Mouse (Mus musculus) thymus, adult 2 months (tissue): Measurements from ENCODE around the gene Ntan1. TPM values are rescaled to one million over a fixed set of nuclear protein-coding genes. Genes with fewer than 3 reads are reported as not detected.

Source experiments
- DNase-seq: peaks from one replicate; pipeline ENCODE4 v3.0.0; 2021
- H3K27ac ChIP-seq: fragments of 200-500 bp; 2 replicates; pipeline ENCODE4 v1.5.1; 2012; ENCODE audit warnings: low read length, control low read depth; ENCODE audit not compliant: control insufficient read depth, insufficient read depth
- H3K27me3 ChIP-seq: fragments of 200-500 bp; 2 replicates; pipeline ENCODE4 v1.6.1; 2012; ENCODE audit warnings: mild to moderate bottlenecking, low read length, moderate library complexity, mixed read lengths; ENCODE audit not compliant: control insufficient read depth, insufficient read depth
- H3K36me3 ChIP-seq: fragments of 200-500 bp; 2 replicates; pipeline ENCODE4 v1.6.1; 2012; ENCODE audit warnings: mild to moderate bottlenecking, low read length, moderate library complexity; ENCODE audit not compliant: control insufficient read depth, insufficient read depth
- H3K4me1 ChIP-seq: fragments of 200-500 bp; replicated peaks from 2 replicates; pipeline ENCODE4 v1.6.1; 2012; ENCODE audit warnings: low read length; ENCODE audit not compliant: control insufficient read depth, insufficient read depth
- H3K4me3 ChIP-seq: fragments of 200-500 bp; 2 replicates; pipeline ENCODE4 v1.5.1; 2012; ENCODE audit warnings: mild to moderate bottlenecking, low read length, control low read depth, moderate library complexity; ENCODE audit not compliant: control insufficient read depth, insufficient read depth
- CTCF ChIP-seq: fragments of 200-500 bp; IDR thresholded peaks from 2 replicates; pipeline ENCODE4 v1.5.1; 2012; ENCODE audit warnings: mild to moderate bottlenecking, control low read depth, low read length, moderate library complexity, borderline replicate concordance; ENCODE audit not compliant: control insufficient read depth, poor library complexity, insufficient read depth; ENCODE audit errors: extremely low read depth
- POLR2A ChIP-seq: fragments of 200-500 bp; IDR thresholded peaks from 2 replicates; pipeline ENCODE4 v1.6.1; 2012; ENCODE audit warnings: mild to moderate bottlenecking, low read length, control low read depth, moderate library complexity; ENCODE audit not compliant: control insufficient read depth, poor library complexity, insufficient read depth; ENCODE audit errors: extremely low read depth
- WGBS: fragments of 180-500 bp; shearing (Covaris S2); methylation state at CpG from one replicate; pipeline ENCODE4 v1.1.7; 2018; 5-methylcytosine and 5-hydroxymethylcytosine counted together
- polyA plus RNA-seq: library from polyadenylated mRNA; depleted of rRNA; stranded (reverse); fragments of >200 nt; gene quantifications from 2 replicates; pipeline ENCODE4 v1.2.3, GENCODE M21; 2012; rRNA removed

The Ntan1 gene
- polyA plus RNA-seq, 1 experiment = 86.7 TPM

- peak overlapping the region; percentile 14; the same call in 1 of the 2 replicates for H3K4me3 ChIP-seq
- peaks cover 15% of the 10 kb centered on the region for H3K36me3 ChIP-seq
- DNase-seq = peak; percentile 3
- 90% methylated on average over 40 of the region's 42 CpGs for WGBS
- H3K27ac ChIP-seq = no peak overlapping the region
- H3K27me3 ChIP-seq = no peaks in the 10 kb centered on the region
- no peaks in the 10 kb centered on the region for H3K4me1 ChIP-seq
- no peak for TF ChIP-seq POLR2A
- TF ChIP-seq CTCF = no peak
These were observed 49.4 kb downstream of the Ntan1 start for GRCm38 (mm10) chr16:13867910-13868514.

GRCm38 (mm10) chr16:13875483-13875882 is 56.8 kb downstream of the Ntan1 start:
- no peak for TF ChIP-seq CTCF
- TF ChIP-seq POLR2A = no peak
- H3K27ac ChIP-seq = no peak overlapping the region
- H3K27me3 ChIP-seq = no peaks in the 10 kb centered on the region
- peaks cover 26% of the 10 kb centered on the region for H3K36me3 ChIP-seq
- no peak overlapping the region for H3K4me3 ChIP-seq
- no peaks in the 10 kb centered on the region for H3K4me1 ChIP-seq
- WGBS = 99% methylated on average over 4 of the region's 4 CpGs
- no peak for DNase-seq

GRCm38 (mm10) chr16:13883094-13883774 is 64.6 kb downstream of the Ntan1 start:
- 88% methylated on average over 3 of the region's 3 CpGs for WGBS
- no peak for DNase-seq
- no peak overlapping the region for H3K27ac ChIP-seq

More at GRCm38 (mm10) chr16:13883094-13883774, 64.6 kb downstream of the Ntan1 start:
- Histone ChIP-seq H3K4me3 (no peak overlapping the region), H3K4me1 (0 out of 2 replicates have a peak, but pooled peaks cover 2% of the 10 kb centered on the region), H3K27me3 (no peaks in the 10 kb centered on the region), H3K36me3 (no peaks in the 10 kb centered on the region; the same call in 1 of the 2 replicates)
- TF ChIP-seq CTCF (no peak), POLR2A (no peak)

Other genes with a start within 250 kb of the Ntan1 start
- gene Parn, start 150.7 kb upstream of the Ntan1 start, polyA plus RNA-seq = 16.1 and 21.0 TPM in 2 replicates
- gene Bfar, start 147.0 kb upstream of the Ntan1 start, polyA plus RNA-seq = 29.6 and 32.0 TPM in 2 replicates
- 3.0 and 4.2 TPM in 2 replicates for gene 3110001I22Rik, start 146.9 kb upstream of the Ntan1 start, polyA plus RNA-seq
- 0.35 TPM in 1 of 2 replicates, not detected in the other for gene Pla2g10, start 87.9 kb upstream of the Ntan1 start, polyA plus RNA-seq
- 13.6 and 14.6 TPM in 2 replicates for gene Rrn3, start 38.1 kb upstream of the Ntan1 start, polyA plus RNA-seq
- gene Pdxdc1, start 84.3 kb downstream of the Ntan1 start, polyA plus RNA-seq = 58.0 and 77.2 TPM in 2 replicates
- gene Mpv17l, start 84.3 kb downstream of the Ntan1 start, polyA plus RNA-seq = 1.2 and 1.4 TPM in 2 replicates
- gene 2900011O08Rik, start 167.8 kb downstream of the Ntan1 start, polyA plus RNA-seq = 0.17 and 0.38 TPM in 2 replicates
- not detected in 2 replicates for gene Ifitm7, start 168.0 kb downstream of the Ntan1 start, polyA plus RNA-seq